Mouse (Mus musculus) forebrain, postnatal 0 days (tissue): ENCODE data around the gene Fip1l1. TPM values are rescaled to one million over a fixed set of nuclear protein-coding genes. Genes with fewer than 3 reads are reported as not detected.

Experiments
- ATAC-seq: fragments of 200-750 bp; cut with Nextera tagmentation; 2 replicates; pipeline ENCODE4 v1.8.0; 2017; ENCODE audit warnings: mild to moderate bottlenecking, moderate library complexity
- DNase-seq: peaks from one replicate; pipeline ENCODE4 v3.0.0-alpha.2; 2015
- H3K27ac ChIP-seq: fragments of 300-500 bp; sonication (generic); 2 replicates; pipeline ENCODE4 v1.5.1; 2014; ENCODE audit warnings: low read depth, mild to moderate bottlenecking, antibody characterized with exemption, low read length, moderate library complexity, mixed read lengths
- H3K27me3 ChIP-seq: fragments of 300-500 bp; sonication (generic); 2 replicates; pipeline ENCODE4 v1.6.1; 2014; ENCODE audit warnings: mild to moderate bottlenecking, low read length, mixed read lengths; ENCODE audit not compliant: insufficient read depth
- H3K36me3 ChIP-seq: fragments of 300-500 bp; sonication (generic); 2 replicates; pipeline ENCODE4 v1.6.1; 2014; ENCODE audit warnings: mild to moderate bottlenecking, moderate library complexity; ENCODE audit not compliant: insufficient read depth
- H3K4me1 ChIP-seq: fragments of 300-500 bp; sonication (generic); 2 replicates; pipeline ENCODE4 v1.6.1; 2014; ENCODE audit warnings: antibody characterized with exemption; ENCODE audit not compliant: insufficient read depth
- H3K4me2 ChIP-seq: fragments of 300-500 bp; sonication (generic); 2 replicates; pipeline ENCODE4 v1.6.1; 2014; ENCODE audit warnings: low read depth, mild to moderate bottlenecking, moderate library complexity
- H3K4me3 ChIP-seq: fragments of 300-500 bp; sonication (generic); 2 replicates; pipeline ENCODE4 v1.5.1; 2014; ENCODE audit warnings: low read depth, low read length, mixed read lengths
- H3K9ac ChIP-seq: fragments of 300-500 bp; sonication (generic); 2 replicates; pipeline ENCODE4 v1.6.1; 2014; ENCODE audit warnings: mild to moderate bottlenecking
- H3K9me3 ChIP-seq: fragments of 300-500 bp; sonication (generic); 2 replicates; pipeline ENCODE4 v1.6.1; 2016; ENCODE audit warnings: low read length
- CTCF ChIP-seq: sonication (generic); IDR thresholded peaks from 2 replicates; pipeline ENCODE4 v1.5.1; 2016; ENCODE audit warnings: antibody characterized with exemption, control low read depth, low read depth
- WGBS: fragments of 180-500 bp; shearing (Covaris S2); extraction: QIAGEN DNeasy Blood & Tissue Kit; methylation state at CpG from one replicate; pipeline ENCODE4 v1.1.7; 2014; 5-methylcytosine and 5-hydroxymethylcytosine counted together
- polyA plus RNA-seq: library from polyadenylated mRNA; unstranded; fragments of >200 nt; fragmentation: Nextera tagmentation; extraction: Ambion mirVana; gene quantifications from 2 replicates; pipeline ENCODE4 v1.2.1, GENCODE M21; 2015
- total RNA-seq: library from RNA; depleted of rRNA; stranded (reverse); fragments of >200 nt; gene quantifications from 2 replicates; pipeline ENCODE4 v1.2.3, GENCODE M21; 2014

Gene Fip1l1
- total and polyA plus RNA-seq, 2 experiments from 2014 or later, result 62.1 to 67.8 TPM

DNA sequence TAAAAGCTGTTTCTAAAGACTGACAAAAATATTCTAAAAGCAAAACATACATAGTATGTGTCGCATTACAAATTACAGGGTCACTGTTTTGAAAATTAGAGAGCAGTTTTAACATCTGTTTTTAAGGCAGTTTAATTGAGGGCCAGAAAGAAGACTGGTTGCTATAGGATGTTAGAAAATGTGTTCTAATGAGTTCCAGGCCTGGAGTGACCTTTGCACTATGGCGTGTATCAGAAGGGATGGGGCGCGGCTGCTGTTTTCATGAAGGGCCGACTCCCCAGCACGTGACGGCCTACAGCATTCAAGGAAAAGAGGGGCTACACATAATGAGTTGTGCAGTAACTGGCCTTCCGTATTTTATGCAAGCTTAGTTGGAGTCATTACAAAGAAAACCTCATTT, 57.9 kb downstream of the Fip1l1 start:
- H3K4me3 ChIP-seq, result no peak overlapping the region
- H3K9me3 ChIP-seq, result no peaks in the 10 kb centered on the region
- H3K4me1 ChIP-seq, result no peaks in the 10 kb centered on the region
- no peak for TF ChIP-seq CTCF
- 88% methylated on average over 8 of the region's 8 CpGs for WGBS
- H3K36me3 ChIP-seq, result peaks cover 51% of the 10 kb centered on the region
- no peaks in the 10 kb centered on the region for H3K27me3 ChIP-seq
- no peak overlapping the region for H3K4me2 ChIP-seq
- DNase-seq (no peak), ATAC-seq (no peak)
- no peak overlapping the region for H3K27ac ChIP-seq
- H3K9ac ChIP-seq, result no peak overlapping the region

DNA sequence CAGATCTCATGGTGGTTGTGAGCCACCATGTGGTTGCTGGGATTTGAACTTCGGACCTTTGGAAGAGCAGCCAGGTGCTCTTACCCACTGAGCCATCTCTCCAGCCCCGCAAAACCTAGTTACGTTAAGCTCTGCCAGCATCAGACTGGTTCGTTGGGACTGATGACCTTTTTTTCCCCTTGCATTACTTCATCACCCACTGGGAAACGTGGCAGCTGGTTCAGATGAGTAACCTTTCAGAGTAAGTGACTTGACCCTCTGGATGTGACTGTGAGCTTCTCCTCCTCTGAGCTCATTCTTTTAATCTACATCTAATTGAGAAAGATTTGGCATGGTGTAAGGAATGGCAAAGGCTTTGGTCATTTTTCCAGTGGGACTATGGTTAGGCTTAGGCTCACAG, 64.8 kb downstream of the Fip1l1 start:
- DNase-seq, result no peak
- WGBS, result 83% methylated on average over 5 of the region's 5 CpGs
- no peak overlapping the region for H3K4me3 ChIP-seq
- H3K36me3 ChIP-seq, result peaks cover 14% of the 10 kb centered on the region
- no peak for TF ChIP-seq CTCF
- H3K4me2 ChIP-seq, result no peak overlapping the region
- no peak overlapping the region for H3K27ac ChIP-seq
- H3K27me3 ChIP-seq, result no peaks in the 10 kb centered on the region
- H3K9ac ChIP-seq, result no peak overlapping the region
- no peaks in the 10 kb centered on the region for H3K4me1 ChIP-seq
- no peaks in the 10 kb centered on the region for H3K9me3 ChIP-seq
- no peak for ATAC-seq

DNA sequence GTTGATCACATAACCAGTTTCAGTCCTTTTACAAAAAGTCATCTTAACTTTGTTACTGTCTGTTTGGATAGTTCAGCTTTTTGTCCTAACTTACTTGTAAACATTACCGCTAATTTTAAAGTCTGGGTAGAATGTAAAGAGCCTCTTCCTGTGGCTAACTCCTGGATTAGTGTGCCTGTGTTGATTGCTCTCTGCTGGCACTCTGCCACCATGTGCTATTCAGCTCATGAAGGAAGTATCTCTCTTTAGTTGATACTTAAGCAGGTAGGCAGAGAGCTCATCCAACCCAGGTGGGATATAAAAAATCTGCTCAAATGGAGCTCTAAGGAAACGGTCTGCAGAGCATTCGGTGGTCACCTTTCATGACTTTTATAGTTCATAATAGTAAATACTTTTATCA, 65.9 kb downstream of the Fip1l1 start:
- no peak for ATAC-seq
- Histone ChIP-seq H3K4me1 (no peaks in the 10 kb centered on the region), H3K27me3 (no peaks in the 10 kb centered on the region), H3K27ac (no peak overlapping the region), H3K36me3 (peaks cover 11% of the 10 kb centered on the region), H3K9me3 (no peaks in the 10 kb centered on the region), H3K4me2 (no peak overlapping the region), H3K9ac (no peak overlapping the region), H3K4me3 (no peak overlapping the region)
- TF ChIP-seq CTCF, result no peak
- DNase-seq, result no peak
- WGBS, result 87% methylated on average over 3 of the region's 3 CpGs

DNA sequence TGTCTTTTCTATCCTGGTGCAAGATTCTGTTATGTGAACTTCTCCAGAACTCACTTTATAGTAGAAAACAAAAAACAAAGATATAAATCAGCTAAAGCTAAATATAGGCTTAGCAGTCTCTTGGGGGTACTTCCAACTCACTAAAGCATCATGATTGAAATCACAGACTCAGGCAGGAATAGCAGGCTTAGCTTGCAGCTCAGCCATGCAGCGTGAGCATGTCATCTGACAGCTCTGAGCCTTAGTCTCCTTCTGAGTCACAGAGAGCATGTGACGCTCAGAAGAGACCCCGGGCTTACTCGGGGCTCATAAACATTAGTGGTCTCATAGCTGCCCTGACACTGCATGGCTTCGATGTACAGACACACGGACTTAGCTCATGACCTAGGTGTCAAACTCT, 66.7 kb downstream of the Fip1l1 start:
- H3K4me3 ChIP-seq, result no peak overlapping the region
- no peak overlapping the region for H3K4me2 ChIP-seq
- WGBS, result 89% methylated on average over 6 of the region's 6 CpGs
- no peaks in the 10 kb centered on the region for H3K9me3 ChIP-seq
- no peak for TF ChIP-seq CTCF
- DNase-seq (no peak), ATAC-seq (no peak)
- H3K36me3 ChIP-seq, result peaks cover 4% of the 10 kb centered on the region
- H3K27me3 ChIP-seq, result no peaks in the 10 kb centered on the region
- no peak overlapping the region for H3K27ac ChIP-seq
- no peaks in the 10 kb centered on the region for H3K4me1 ChIP-seq
- H3K9ac ChIP-seq, result no peak overlapping the region

- Histone ChIP-seq H3K36me3 (peaks cover 4% of the 10 kb centered on the region), H3K27me3 (no peaks in the 10 kb centered on the region), H3K9me3 (no peaks in the 10 kb centered on the region), H3K4me1 (no peaks in the 10 kb centered on the region), H3K4me3 (no peak overlapping the region), H3K9ac (no peak overlapping the region), H3K27ac (no peak overlapping the region), H3K4me2 (no peak overlapping the region)
- no peak for DNase-seq
- no peak for ATAC-seq
- TF ChIP-seq CTCF, result no peak
- 86% methylated on average over 10 of the region's 10 CpGs for WGBS
These were observed 67.1 kb downstream of the Fip1l1 start for GRCm38 (mm10) chr5:74602371-74602770.

DNA sequence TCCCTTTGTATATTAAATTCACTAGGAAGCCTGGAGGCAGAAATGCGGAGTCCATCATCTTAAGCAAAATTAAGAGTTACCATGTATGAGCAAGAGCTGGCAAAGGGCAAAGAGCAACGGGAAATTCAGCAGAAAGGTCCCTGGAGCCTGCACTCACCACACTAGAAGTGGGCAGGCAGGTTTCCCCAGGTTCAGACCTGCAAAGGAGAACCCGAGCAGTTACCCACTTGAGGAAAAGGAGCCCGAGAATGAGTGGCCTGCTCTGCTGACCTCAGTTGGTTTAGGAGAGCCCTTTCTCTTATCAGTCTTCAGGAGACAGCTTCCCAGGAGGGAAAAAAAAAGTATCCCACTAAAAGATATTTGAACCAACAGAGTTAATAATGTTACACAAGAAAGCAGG, 68.1 kb downstream of the Fip1l1 start:
- no peak for ATAC-seq
- no peak overlapping the region for H3K4me3 ChIP-seq
- no peak for TF ChIP-seq CTCF
- WGBS, result 83% methylated on average over 4 of the region's 4 CpGs
- H3K9me3 ChIP-seq, result no peaks in the 10 kb centered on the region
- H3K4me1 ChIP-seq, result no peaks in the 10 kb centered on the region
- no peak overlapping the region for H3K4me2 ChIP-seq
- H3K9ac ChIP-seq, result no peak overlapping the region
- no peak for DNase-seq
- H3K27me3 ChIP-seq, result no peaks in the 10 kb centered on the region
- peaks cover 4% of the 10 kb centered on the region for H3K36me3 ChIP-seq
- H3K27ac ChIP-seq, result no peak overlapping the region

- Histone ChIP-seq H3K4me2 (no peak overlapping the region), H3K4me3 (no peak overlapping the region), H3K27me3 (no peaks in the 10 kb centered on the region), H3K36me3 (no peaks in the 10 kb centered on the region), H3K9me3 (no peaks in the 10 kb centered on the region), H3K27ac (no peak overlapping the region), H3K9ac (no peak overlapping the region), H3K4me1 (no peaks in the 10 kb centered on the region)
- DNase-seq (no peak), ATAC-seq (peak; percentile 77)
- no peak for TF ChIP-seq CTCF
- 73% methylated on average over 8 of the region's 8 CpGs for WGBS
These were observed 71.0 kb downstream of the Fip1l1 start for GRCm38 (mm10) chr5:74606213-74606612.

GRCm38 (mm10) chr5:74610511-74610910, 75.3 kb downstream of the Fip1l1 start:
- WGBS, result 93% methylated on average over 10 of the region's 10 CpGs
- H3K9ac ChIP-seq, result no peak overlapping the region
- no peaks in the 10 kb centered on the region for H3K36me3 ChIP-seq
- no peaks in the 10 kb centered on the region for H3K4me1 ChIP-seq
- H3K9me3 ChIP-seq, result no peaks in the 10 kb centered on the region
- ATAC-seq, result no peak
- TF ChIP-seq CTCF, result no peak
- H3K27ac ChIP-seq, result no peak overlapping the region
- no peak overlapping the region for H3K4me3 ChIP-seq
- peaks cover 4% of the 10 kb centered on the region; the same call in 1 of the 2 replicates for H3K27me3 ChIP-seq
- H3K4me2 ChIP-seq, result no peak overlapping the region
- DNase-seq, result no peak
